Mouse (Mus musculus) adrenal gland (tissue): Measurements from ENCODE around the gene Adamtsl1.

Experiments
- intact Hi-C: fragments of 180-260 bp; cut with DNase I; formaldehyde crosslinking; loops from one replicate; pipeline ENCODE4 v1.15.1; 2025
- long read RNA-seq, 2 experiments: library from polyadenylated mRNA; unstranded; transcript quantifications; one replicate each; pipeline ENCODE4 v2.0.0; 2020; ENCODE audit warnings: borderline replicate concordance in 1 of 2; ENCODE audit not compliant: insufficient replicate concordance in 1 of 2

Gene Adamtsl1
- long read RNA-seq, experiment 1, partial matches to known transcripts: 1 of 5 reads
- long read RNA-seq, experiment 1, other reads (novel, unspliced or antisense): 3 of 5 reads
- long read RNA-seq, experiment 2, partial matches to known transcripts: 0 of 6 reads
- long read RNA-seq, experiment 2, other reads (novel, unspliced or antisense): 5 of 6 reads

DNA sequence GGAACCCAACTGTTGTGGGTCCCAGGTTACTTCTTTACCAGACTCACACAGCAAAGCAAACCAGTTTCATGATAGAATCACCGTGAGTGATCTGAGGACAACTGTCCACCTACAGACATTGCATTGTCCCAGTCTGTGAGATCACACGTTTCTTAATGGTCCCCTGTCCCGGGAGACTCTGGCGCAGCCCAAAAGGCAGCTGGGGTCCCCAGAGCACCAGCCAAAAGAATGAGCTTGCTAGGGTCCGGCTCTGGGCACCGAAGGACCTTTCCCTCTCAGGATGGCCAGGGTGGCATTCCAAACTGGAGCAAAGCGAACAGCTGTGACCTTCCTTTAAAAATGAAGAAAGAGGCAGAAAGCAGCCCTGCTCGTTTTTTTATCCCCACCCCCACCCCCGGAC, at the start of gene Adamtsl1:
Gene Adamtsl1, plus strand, starts transcription at position 381 of the 400 bp plus-strand sequence.
- intact Hi-C loops: no loop called here

DNA sequence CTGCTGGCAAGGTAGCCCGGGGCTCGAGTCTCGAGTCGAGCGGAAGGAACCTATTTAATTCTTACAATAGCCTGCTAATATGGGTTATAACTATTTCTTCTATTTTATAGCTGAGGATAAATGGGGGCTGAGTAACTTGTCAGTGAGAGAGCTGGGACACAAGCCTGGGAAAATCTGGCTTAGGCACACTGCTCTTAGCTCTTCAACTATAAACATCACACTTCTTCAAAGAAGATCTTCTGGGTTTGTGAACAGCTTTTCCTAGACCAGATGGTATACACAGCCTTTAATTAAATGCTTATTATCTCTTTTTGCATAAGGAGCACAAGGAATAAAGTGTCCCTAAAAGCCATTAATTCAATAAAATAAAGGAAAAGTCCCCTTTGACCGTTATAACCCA, 30.4 kb upstream of the Adamtsl1 start:
- intact Hi-C loops: no loop called here

DNA sequence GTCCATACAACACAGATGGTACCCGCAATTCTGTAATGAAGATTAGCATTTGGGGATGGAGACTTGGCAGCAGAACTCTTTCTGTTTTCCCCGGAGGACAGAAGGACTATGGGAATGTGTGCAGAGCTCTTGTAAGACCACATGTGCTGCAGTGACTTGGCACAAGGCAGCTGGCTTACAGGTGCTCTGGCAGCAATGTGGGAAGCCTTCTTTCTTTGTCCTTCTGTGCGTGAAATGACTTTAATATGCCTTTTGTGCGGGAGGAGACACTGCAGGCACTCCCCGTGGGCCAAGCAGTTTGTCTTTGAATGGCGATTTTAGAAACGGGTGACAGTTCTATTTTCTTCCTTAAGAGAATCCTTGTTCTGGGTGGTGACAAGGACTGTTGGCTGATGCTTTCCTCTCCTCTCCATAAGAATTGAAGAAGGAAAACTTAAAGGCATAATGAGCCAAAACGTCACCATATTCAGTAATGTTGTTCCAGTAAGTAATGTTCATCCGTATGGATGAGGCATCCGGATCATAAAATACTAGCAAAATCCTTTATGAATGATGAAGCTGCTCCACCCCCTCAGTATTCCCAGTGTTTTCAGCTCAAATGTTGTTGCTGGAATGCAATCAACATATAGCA, 27.5 kb upstream of the Adamtsl1 start:
- intact Hi-C loops: no loop called here

DNA sequence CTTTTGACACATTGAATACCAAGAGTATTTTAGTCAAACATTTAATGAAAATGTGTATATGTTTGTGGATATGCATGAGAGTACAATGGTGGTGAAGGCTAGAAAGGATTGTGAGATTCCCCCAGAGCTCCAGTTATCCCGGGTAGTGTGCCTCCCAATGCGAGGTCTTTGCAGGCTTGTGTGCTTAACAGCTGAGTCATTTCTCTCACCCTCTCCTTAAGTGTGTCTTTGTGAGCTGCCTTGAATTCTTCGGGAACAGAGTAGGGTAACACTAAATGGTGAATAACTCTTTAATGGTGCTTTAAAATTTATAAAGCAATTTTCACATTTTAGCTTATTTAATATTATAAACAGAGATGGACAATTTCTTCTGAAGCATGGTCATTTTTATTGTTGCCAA, 8.3 kb upstream of the Adamtsl1 start:
- intact Hi-C loops: no loop called here

DNA sequence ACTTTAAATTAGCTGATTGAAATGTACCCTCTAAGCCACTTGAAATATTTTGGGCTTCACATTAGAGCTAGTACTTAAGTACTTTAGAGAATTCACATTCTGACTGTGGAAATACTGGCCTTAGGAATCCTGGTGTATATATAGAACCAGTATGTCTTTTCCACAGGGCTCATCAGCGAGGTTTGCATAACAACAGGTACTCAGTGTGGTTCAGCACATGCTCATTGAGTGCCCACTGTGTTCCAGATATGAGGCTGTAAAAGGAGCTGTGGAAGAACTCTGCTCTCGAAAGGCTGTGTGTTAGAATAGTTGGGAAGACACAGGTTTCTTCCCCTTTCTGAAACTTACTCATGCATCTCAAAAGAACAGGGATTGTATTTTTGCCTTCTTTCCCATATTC, 7.0 kb upstream of the Adamtsl1 start:
- intact Hi-C loops: no loop called here

DNA sequence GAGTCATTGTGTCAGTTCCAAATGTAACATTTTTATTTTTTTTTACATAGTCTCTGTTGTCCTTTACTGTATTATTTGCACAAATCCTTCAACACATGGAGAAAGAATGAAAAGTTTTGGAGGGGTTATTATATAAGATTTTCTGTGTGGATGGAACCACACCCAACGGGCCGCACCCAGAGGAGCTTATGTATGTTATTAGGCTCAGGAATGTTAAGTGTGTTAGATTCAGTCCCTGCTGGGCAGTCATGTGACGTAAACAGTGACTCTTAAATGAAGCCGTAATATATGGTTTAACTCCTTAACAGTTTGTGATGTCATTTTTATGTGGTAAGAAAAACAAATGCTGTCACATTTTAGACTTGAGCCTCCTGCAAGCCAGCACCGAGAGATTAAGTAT, 6.5 kb upstream of the Adamtsl1 start:
- intact Hi-C loops: no loop called here

DNA sequence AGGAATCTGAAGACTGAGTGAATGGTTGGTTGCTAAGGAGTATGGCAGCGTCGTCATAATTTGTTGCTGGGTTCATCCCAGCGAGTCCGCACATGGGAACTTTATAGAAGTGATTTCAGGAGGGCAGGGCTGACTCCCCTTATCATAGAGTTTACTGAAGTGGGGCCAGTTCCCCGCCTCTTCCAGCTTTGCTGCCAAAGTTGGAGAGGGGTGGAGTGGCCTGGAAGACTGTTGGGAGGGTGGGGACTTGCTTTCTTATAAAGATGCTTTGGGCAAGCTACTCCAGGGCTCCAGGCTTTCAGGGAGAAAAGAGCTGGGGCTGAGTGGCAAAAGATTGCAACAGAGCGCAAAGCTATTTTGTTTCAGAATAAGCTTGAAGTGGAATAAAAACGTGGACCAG, 684 bp upstream of the Adamtsl1 start:
- intact Hi-C loops: no loop called here

DNA sequence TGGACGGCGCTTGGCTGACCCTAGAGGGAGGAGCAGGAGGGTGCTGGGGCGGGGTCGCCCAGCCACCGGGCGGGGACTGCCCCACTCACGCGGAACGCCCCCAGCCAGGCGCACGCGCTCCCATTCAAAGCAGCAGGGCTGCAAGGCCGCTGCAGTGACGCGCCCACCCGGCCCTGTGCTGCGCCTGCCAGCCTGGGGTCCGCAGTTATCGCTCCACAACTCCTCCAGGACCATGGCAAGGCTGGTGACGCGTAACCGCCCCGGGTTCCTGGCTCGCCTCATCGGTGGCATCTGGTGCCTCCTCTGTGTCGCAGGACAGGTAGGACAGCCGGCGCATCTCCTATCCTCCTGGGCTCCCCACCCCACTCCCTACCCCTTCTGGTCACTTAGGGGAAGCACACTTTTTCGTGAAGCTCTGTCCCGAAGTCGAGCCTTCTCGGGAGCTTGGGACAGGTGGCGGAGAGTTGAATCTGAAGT, 271 bp downstream of the Adamtsl1 start:
- intact Hi-C loops: no loop called here

DNA sequence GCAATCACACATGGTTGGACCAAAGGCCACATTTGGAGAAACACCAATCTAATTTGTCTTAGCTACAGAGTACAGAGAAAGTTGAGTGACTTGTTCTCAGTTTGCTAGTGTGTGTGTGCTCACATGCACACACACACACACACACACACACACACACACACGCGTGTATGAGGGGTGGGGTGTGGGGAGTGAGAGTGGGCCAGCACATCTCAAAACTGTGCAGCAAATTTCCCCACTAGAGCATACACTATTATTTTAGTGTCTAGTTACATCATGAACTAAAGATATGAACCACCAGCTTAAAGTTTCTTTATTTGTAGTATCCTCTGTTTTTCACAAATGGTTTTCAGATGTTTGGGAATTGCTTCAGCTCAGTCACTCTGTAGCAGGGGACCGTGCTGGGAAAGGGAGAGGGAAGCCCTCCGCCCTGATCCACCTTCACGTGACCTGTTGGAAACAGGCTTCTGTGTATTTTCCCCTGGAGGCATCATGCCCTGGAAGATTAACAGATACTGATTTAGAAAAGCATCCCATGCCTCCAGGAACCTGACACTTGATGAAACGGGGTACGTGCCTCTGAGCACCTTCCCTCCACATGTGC, 13.1 kb downstream of the Adamtsl1 start:
- intact Hi-C loops: no loop called here

DNA sequence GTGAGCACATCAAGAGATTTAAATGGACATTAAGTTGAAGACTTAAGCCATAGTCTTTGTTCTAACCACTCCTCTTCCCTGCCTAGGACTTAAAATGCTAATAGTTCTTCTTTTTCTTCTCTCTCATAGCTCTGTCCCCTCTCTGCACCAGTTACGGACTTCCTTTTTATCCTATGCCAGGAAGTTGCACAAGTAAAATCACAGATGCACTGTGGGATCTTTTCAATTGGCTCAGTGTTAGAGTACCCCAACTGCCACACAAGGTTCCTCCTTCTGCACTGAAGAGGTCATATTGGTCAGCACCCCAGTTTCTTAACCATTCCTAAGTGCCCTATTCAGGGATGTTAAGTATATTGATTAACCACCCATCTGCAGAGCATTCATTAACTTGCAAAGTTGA, 15.9 kb downstream of the Adamtsl1 start:
- intact Hi-C loops: no loop called here

DNA sequence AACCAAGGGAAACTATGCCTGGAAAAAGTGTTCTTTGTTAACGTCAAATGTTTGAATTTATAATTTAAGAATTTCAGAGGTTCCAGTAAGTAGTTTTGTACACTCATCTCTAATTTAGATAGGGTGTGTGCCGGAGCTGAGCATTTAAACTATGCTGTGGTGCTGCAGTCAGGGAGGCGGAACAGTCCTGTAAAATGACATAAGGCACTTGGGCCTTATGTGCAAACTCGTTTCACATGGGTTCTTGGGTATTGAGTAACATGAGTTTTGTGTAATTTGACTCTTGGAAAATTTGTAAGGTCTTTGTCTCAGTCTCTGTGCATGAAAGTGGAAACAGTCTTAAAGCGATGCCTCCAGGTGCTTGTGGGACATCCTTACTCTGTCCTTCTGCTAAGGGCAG, 25.7 kb downstream of the Adamtsl1 start:
- intact Hi-C loops: no loop called here

DNA sequence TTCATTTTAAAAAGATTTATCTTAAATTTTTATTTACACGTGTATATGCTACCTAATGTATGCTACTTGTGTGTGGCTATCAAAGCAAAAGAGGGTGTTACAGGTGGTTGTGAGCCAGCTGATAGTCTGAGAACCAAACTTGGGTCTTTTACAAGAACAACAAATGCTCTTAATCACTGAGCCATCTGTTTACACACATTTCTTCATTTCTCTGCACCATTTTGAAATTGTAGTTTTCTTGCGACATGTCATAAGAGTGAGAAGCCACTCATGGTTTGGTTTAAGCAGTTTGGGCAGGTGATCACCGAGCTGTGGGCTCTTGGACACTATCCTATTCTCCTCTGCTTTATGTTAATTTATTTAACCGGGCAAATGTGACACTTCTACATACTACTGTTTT, 29.2 kb downstream of the Adamtsl1 start:
- intact Hi-C loops: no loop called here

DNA sequence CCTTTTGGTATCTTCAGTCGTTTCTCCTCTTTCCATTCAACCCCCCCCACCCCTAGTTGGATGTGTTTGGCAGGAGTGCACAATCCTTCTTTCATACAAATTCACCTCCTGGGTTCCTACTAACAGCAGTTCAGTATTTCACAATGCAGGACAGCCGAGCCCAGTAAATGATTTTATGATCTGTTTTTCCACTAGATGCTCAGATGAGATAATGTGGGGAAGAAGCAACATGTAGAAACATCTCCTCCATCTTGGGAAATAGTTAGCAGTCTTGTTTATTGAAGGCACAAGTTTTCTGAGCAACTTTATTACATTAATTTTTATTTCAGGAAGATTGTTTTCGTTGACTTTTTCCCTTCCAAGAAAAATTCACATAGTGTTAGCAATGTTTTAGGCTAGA, 40.7 kb downstream of the Adamtsl1 start:
- intact Hi-C loops: no loop called here

DNA sequence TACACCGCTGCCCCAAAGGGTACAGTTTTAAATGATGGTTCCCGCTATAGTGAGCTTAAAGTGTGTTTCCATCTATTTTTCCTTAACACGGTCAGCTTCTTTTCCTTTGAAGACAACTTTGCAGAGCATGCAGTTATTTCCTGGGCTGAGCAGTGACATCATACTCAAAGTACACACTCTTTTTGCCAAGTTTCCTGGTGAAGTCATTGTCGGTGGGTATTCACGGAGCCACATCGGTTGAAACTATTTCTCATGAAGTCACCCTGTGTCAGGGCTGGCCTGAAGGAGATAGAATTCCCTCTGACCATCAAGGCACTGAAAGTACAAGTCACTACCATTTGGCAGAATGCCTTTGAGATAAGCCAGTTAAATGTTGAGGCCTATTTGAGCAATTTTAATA, 45.8 kb downstream of the Adamtsl1 start:
- intact Hi-C loops: no loop called here

DNA sequence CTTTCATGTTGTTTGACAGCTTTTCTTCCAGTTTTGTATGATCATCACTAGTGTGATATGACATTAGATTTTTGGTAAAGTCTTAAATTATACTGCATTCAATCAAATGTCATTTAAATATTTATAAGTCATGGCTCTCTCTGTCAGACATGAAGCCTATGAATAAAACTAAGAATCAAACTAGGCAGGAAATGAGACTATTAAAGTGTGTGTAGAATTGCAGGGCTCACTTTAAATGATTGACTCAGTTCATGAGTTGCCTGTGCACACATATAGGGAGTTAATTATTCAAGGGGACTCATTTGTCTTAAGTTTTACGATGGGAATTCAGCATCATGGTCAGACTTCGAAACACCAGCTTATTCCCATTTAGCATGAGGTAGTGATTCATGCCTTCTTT, 71.5 kb downstream of the Adamtsl1 start:
- intact Hi-C loops: no loop called here

DNA sequence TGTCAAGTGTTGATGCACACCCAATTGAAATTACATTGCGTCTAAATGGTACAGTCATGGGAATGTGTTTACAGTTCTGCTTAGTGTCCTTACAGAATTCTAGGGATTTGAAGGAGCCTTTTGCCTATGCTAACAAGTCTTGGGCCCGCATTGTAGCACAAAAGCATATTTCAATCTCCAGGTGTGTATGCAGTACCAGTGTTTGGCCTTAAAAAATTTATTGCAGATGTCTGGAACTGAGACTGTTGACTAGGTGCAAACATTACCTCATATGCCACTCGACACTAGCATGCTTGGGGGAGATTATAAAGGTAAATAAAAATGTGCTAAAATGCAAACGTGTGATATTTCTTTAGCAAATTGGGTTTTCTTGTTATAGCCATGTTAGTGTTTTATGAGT, 75.0 kb downstream of the Adamtsl1 start:
- intact Hi-C loops: no loop called here

DNA sequence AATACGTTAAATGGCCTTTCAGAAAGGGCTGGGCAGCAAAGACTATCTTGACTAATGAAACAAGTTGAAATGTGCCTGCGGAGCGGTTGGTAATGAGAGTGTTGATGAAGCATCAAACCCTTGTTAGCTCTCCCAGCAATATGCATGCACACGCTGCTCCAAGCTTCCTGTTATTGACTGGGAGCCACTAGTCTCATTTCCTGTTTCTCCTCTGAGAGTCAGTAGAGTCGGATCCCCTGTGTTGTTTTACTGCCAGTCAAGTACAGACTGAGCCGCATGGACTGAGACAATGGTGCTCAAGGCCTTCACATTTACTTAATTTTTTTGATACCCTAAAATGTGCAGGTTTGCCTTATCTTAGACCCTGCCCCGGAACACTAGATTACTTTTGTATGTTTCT, 77.1 kb downstream of the Adamtsl1 start:
- intact Hi-C loops: no loop called here

DNA sequence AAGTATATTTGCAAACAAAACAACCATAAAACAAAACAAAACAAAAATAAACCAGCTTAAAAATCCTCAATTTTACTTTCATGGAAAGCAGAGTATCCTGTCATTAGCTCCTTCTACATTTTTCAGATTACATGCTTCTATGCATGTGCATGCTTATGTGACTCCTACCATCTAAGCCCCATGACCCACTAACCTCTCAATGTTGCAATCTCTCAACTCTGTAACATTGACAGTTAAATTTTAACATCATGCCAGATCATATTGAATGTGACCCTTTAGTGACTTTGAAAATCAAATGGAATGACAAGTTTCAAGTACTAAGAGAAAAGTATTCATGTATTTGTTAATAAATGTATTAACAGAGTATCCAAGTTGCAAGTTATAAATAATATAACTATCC, 80.2 kb downstream of the Adamtsl1 start:
- intact Hi-C loops: no loop called here

DNA sequence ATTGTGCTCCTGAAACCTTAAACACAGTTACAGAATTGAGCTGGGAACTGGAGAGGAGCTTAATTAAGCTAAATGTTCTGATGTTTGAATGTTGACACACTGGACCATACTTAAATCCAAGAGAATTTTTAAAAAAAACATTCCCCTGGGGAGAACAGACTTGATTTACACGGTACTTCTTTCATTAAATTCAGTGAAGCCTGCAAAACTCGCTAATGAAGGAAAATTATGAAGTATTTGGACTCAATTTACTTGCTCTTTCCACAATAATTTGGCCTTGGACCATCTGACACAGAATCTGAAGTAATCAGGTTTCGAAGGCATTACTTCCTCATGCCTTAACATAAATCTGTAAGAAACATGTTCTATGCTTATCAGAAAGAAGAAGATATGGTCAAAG, 99.4 kb downstream of the Adamtsl1 start:
- intact Hi-C loops: no loop called here

DNA sequence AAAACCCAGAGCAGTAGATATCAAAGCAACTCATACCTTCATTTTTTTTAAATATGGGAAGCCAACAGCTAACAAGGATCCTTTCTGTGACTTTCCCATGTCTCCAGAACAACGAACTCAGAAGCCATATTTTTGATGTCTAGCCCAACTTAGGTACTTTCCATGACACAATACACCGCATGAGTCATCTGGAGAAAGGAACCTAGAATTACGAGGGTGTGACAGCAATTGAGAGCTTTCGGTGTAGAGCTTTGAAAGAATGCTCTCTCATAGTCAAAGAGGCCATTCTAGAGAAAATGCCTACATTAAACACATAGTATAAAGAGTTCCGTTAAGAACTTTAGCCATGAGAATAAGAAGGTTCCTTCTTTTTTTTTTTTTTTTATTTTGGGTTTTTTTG, 104.8 kb downstream of the Adamtsl1 start:
- intact Hi-C loops: no loop called here

DNA sequence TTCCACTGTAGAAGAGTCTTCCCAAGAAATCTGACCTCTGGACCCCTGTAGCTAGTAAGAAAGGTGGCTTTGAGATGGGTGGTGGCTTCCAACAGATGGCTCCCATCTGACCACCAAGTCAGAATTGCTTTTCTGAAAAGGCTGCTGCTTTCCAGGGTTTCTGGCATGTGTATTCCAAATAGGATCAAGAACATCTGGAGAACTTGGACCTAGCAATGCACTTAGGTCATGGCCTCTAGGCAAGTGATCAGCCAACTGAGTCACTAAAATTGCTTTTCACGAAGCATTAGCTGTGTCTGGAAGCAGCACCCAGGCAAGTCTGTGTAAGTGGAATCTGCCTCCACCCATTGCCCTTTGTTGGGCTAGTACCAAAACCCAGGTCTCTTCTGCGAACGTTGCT, 105.3 kb downstream of the Adamtsl1 start:
- intact Hi-C loops: no loop called here

DNA sequence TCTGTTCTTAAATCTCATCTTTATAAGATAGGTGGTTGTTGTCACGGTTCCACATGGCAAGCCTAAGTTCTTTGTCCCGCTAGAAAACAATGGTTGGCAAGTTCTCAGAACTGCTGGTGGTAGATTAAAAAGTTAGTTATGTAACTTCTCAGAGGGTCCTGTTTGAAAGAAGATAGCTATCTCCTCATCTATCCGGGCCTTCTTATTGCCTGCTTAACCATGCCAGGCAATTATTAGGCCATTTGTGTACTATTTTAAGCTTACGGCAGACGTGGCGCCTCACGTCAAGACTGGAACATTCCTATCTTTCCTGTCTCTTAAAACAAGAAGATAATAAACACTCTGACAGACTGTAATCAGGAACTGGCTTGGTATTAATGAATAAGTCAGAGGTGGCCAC, 115.4 kb downstream of the Adamtsl1 start:
- intact Hi-C loops: no loop called here

DNA sequence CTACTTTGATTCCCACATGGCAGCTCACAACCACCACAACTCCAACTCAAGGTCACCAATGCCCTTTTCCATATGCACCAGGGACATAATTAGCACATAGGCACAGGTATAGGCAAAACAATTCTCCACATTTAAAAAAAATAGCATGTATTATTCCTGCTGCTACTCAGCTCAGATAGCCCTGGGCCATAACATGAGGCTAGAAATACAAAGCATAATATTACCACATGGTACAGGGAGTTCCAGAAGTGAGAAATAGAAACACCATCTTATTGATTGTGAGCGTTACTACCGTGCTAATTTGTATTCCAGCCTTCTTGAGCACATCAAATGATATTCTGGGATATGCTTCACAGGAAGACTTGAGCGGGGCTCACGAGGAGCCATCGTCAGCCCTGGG, 155.3 kb downstream of the Adamtsl1 start:
- intact Hi-C loops: no loop called here
